Mouse (Mus musculus) embryonic fibroblast, embryonic 13.5 days (primary cell): ENCODE results near the gene Gosr2.

ENCODE experiments used
- CTCF ChIP-seq: IDR thresholded peaks from 2 replicates; pipeline ENCODE4 v1.5.1; 2011; ENCODE audit warnings: mild to moderate bottlenecking, control low read depth, low read length, moderate library complexity, borderline replicate concordance; ENCODE audit not compliant: insufficient read depth
- POLR2A ChIP-seq: IDR thresholded peaks from 2 replicates; pipeline ENCODE4 v1.6.1; 2011; ENCODE audit warnings: low read depth, mild to moderate bottlenecking, control low read depth, low read length, moderate library complexity

- TF ChIP-seq CTCF (no peak), POLR2A (peak; percentile 74)
Measured at GRCm38 (mm10) chr11:103697565-103698176, at the start of gene Gosr2.
